Mouse (Mus musculus) cerebellum, postnatal 14 days (tissue): ENCODE measurements around the gene Adra1d.

Source experiments
- DNase-seq, 2 experiments: peaks; one replicate each; pipeline ENCODE4 v3.0.0; 2021; ENCODE audit warnings: mixed read lengths in 2 of 2

Adra1d gene

GRCm38 (mm10) chr2:131496125-131496820, 65.8 kb downstream of the Adra1d start:
- DNase-seq: no peak
